Mouse (Mus musculus) embryonic facial prominence, embryonic 10.5 days (tissue): ENCODE results near the gene Atg4d. TPM values are rescaled to one million over a fixed set of nuclear protein-coding genes. Genes with fewer than 3 reads are reported as not detected.

Experiments used
- DNase-seq: peaks from one replicate; pipeline ENCODE4 v3.0.0-alpha.2; 2017; ENCODE audit warnings: low spot score
- H3K27ac ChIP-seq: fragments of 300-500 bp; sonication (generic); replicated peaks from 2 replicates; pipeline ENCODE4 v1.5.1; 2016; ENCODE audit warnings: mild to moderate bottlenecking
- H3K27me3 ChIP-seq: fragments of 300-500 bp; sonication (generic); replicated peaks from 2 replicates; pipeline ENCODE4 v1.6.1; 2016; ENCODE audit warnings: low read depth, mild to moderate bottlenecking; ENCODE audit not compliant: poor library complexity, severe bottlenecking
- H3K36me3 ChIP-seq: fragments of 300-500 bp; sonication (generic); replicated peaks from 2 replicates; pipeline ENCODE4 v1.6.1; 2016; ENCODE audit warnings: mild to moderate bottlenecking, moderate library complexity
- H3K4me1 ChIP-seq: fragments of 300-500 bp; sonication (generic); 2 replicates; pipeline ENCODE4 v1.6.1; 2016
- H3K4me3 ChIP-seq: fragments of 300-500 bp; sonication (generic); 2 replicates; pipeline ENCODE4 v1.5.1; 2016; ENCODE audit warnings: mild to moderate bottlenecking, moderate library complexity
- H3K9me3 ChIP-seq: fragments of 300-500 bp; sonication (generic); 2 replicates; pipeline ENCODE4 v1.6.1; 2016; ENCODE audit warnings: mild to moderate bottlenecking
- WGBS: fragments of 180-500 bp; shearing (Covaris S2); methylation state at CpG from one replicate; pipeline ENCODE4 v1.1.7; 2016; 5-methylcytosine and 5-hydroxymethylcytosine counted together
- polyA plus RNA-seq: library from polyadenylated mRNA; unstranded; fragments of >200 nt; fragmentation: Nextera tagmentation; extraction: Ambion mirVana; gene quantifications from 2 replicates; pipeline ENCODE4 v1.2.1, GENCODE M21; 2016

Atg4d gene
- polyA plus RNA-seq, 1 experiment from 2014 or later: 37.8 TPM

DNA sequence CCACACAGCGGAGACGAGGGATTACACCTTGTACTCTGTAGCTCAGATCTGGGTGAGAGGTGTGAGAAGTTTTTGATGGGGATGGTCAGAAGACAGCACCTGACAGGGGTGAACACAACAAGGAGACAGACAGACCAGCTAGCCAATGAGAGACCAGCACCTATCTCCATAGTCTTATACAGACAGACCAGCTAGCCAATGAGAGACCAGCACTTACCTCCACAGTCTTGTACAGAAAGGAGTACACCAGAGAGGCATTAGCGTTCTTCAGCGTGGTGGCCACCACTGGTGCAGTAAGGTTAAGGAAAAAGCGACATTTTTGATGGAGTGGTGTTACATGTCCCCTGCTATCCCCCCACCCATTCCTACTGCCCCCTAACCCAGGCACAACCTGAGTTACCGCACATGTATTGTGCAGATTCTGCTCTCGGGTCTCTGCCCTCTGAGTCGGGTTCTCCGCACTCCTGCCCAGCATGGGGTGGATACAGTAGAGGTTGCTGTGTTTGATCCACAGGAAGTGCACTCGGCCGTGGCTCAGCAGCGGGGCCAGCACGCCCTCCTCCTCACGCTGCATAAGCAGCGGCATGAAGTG is 44.2 kb downstream of the Atg4d start:
- WGBS: 77% methylated on average over 15 of the region's 15 CpGs

DNA sequence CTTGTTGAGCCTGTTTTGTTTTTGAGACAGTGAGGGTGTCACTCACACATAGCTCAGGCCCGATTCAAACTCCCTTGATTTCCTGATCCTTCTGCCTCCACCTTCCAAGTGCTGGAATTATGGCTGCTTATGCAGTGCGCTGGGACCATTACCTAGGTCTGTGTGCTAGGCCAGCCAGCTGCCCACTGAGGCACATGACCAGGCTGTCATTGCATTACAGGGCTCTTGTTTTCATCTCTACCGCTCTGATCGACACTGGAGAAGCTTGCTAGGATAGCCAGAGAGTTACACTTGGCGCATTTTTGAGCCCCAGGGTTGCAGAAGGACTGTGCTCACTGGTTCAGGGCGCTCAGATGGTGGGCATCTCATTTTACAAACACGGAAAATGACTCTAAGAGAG is 46.6 kb downstream of the Atg4d start:
- Histone ChIP-seq H3K27me3 (peaks cover 25% of the 10 kb centered on the region), H3K36me3 (no peaks in the 10 kb centered on the region), H3K9me3 (no peaks in the 10 kb centered on the region), H3K4me1 (peaks cover 8% of the 10 kb centered on the region; the same call in 1 of the 2 replicates), H3K4me3 (peak overlapping the region; percentile 53), H3K27ac (no peak overlapping the region)
- 22% methylated on average over 7 of the region's 7 CpGs for WGBS
- no peak for DNase-seq

More for the DNA sequence above, 44.2 kb downstream of the Atg4d start:
- H3K4me3 ChIP-seq: no peak overlapping the region
- no peak for DNase-seq
- peaks cover 5% of the 10 kb centered on the region; the same call in 1 of the 2 replicates for H3K4me1 ChIP-seq
- H3K27ac ChIP-seq: no peak overlapping the region
- H3K9me3 ChIP-seq: no peaks in the 10 kb centered on the region
- H3K27me3 ChIP-seq: peaks cover 25% of the 10 kb centered on the region
- H3K36me3 ChIP-seq: no peaks in the 10 kb centered on the region

- H3K4me1 ChIP-seq: peaks cover 8% of the 10 kb centered on the region; the same call in 1 of the 2 replicates
- DNase-seq: peak; percentile 63
- 8% methylated on average over 35 of the region's 35 CpGs for WGBS
- no peak within 1 kb of the TSS for H3K27ac ChIP-seq
- H3K36me3 ChIP-seq: no peaks in the 10 kb centered on the region
- peak within 1 kb of the TSS; percentile 53 for H3K4me3 ChIP-seq
- peaks cover 25% of the 10 kb centered on the region for H3K27me3 ChIP-seq
- no peaks in the 10 kb centered on the region for H3K9me3 ChIP-seq
These were observed 47.0 kb downstream of the Atg4d start, which contains the start of gene Ap1m2 for GRCm38 (mm10) chr9:21312134-21312533. Ap1m2 (minus strand) TSS chr9:21312337.

- H3K9me3 ChIP-seq: no peaks in the 10 kb centered on the region
- 9% methylated on average over 11 of the region's 11 CpGs for WGBS
- no peaks in the 10 kb centered on the region for H3K36me3 ChIP-seq
- no peak overlapping the region for H3K27ac ChIP-seq
- H3K27me3 ChIP-seq: peaks cover 25% of the 10 kb centered on the region
- H3K4me1 ChIP-seq: peaks cover 8% of the 10 kb centered on the region; the same call in 1 of the 2 replicates
- H3K4me3 ChIP-seq: no peak overlapping the region
- peak; percentile 91 for DNase-seq
These were observed 48.3 kb downstream of the Atg4d start for GRCm38 (mm10) chr9:21313394-21313793.

DNA sequence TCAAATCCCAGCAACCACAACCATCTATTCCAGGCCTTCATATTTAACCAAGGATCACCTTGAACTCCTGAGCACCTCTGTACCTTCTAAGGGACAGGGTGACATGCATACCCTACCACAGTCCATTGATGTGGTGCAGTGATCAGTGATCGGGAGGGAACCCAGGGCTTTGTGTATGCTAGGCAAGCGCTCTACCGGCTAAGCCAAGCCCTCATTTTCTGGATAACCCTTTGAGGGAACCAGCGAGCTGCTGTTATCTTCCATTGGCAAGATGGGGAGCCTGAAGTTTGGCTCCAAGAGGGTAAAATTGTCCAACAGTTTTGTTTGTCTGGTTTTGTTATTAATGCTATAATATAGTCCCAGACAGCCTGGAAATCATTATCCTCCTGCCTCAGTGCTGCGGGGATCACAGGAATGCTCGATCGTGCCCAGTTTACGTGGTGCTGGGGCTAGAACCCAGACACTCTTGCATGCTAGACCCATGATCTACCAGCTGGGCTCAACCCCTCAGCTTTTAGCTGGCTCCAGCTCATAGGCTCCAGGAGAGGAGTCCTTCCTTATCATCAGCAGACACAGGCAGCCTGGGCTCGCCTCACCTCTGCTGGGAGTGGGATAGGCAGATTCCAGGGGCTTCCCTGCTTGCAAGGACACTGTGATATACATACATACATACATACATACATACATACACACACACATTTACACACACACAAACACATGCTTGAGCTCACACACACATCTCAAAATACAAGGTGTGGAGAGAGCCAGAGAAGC is 49.5 kb downstream of the Atg4d start:
- no peaks in the 10 kb centered on the region for H3K36me3 ChIP-seq
- no peaks in the 10 kb centered on the region for H3K9me3 ChIP-seq
- WGBS: 93% methylated on average over 9 of the region's 9 CpGs
- no peak overlapping the region for H3K27ac ChIP-seq
- H3K4me3 ChIP-seq: no peak overlapping the region
- H3K27me3 ChIP-seq: peaks cover 25% of the 10 kb centered on the region
- no peak for DNase-seq
- peaks cover 8% of the 10 kb centered on the region; the same call in 1 of the 2 replicates for H3K4me1 ChIP-seq

GRCm38 (mm10) chr9:21315421-21315820 is 50.3 kb downstream of the Atg4d start:
- H3K27ac ChIP-seq: no peak overlapping the region
- H3K4me3 ChIP-seq: no peak overlapping the region
- 57% methylated on average over 5 of the region's 5 CpGs for WGBS
- H3K36me3 ChIP-seq: no peaks in the 10 kb centered on the region
- peaks cover 12% of the 10 kb centered on the region; the same call in 1 of the 2 replicates for H3K4me1 ChIP-seq
- H3K9me3 ChIP-seq: no peaks in the 10 kb centered on the region
- no peak for DNase-seq
- peaks cover 24% of the 10 kb centered on the region for H3K27me3 ChIP-seq

DNA sequence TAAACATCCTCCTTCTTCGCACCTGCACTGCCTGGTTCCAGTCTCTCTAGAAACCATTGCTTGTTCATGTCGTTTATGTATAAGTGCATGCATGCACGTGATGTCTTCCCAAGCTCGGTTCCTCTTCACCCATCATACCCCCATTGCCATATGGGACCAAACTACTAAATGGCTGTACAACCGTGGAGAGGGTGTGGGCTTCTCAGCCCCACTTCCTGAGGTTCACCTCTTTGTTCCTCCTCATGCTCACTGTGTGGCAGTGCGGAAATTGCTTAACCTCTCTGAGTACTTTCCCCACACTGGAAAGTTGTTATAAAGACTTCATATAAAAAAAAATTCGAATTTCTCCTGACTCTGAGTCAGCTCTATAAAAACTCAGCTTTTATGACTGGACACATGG is 51.6 kb downstream of the Atg4d start:
- no peak overlapping the region for H3K27ac ChIP-seq
- WGBS: 76% methylated on average over 7 of the region's 7 CpGs
- DNase-seq: no peak
- H3K4me1 ChIP-seq: peaks cover 24% of the 10 kb centered on the region
- no peaks in the 10 kb centered on the region for H3K36me3 ChIP-seq
- H3K9me3 ChIP-seq: no peaks in the 10 kb centered on the region
- H3K4me3 ChIP-seq: no peak overlapping the region
- peaks cover 13% of the 10 kb centered on the region for H3K27me3 ChIP-seq

DNA sequence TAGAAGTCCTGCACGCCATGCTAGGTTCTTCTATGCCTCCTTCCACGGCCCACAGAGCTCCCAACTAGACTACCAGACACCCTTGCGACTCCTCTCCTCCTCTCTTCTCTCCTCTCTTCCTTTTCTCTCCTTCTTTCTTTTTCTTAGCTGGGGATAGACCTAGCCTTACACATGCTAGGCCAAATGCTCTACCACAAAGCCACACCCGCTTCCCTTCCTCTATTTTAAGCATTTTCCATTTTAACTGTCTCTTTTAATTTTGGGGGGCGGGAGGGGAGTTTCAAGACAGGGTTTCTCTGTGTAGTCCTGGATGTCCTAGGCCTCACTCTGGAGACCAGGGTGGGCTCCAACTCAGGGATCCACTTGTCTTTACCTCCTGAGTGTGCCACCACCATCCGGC is 53.7 kb downstream of the Atg4d start:
- Histone ChIP-seq H3K36me3 (no peaks in the 10 kb centered on the region), H3K27ac (no peak overlapping the region), H3K4me1 (peaks cover 27% of the 10 kb centered on the region), H3K4me3 (no peak overlapping the region), H3K27me3 (no peaks in the 10 kb centered on the region), H3K9me3 (no peaks in the 10 kb centered on the region)
- WGBS: 90% methylated on average over 6 of the region's 6 CpGs
- DNase-seq: no peak

- H3K4me3 ChIP-seq: no peak overlapping the region
- no peak overlapping the region for H3K27ac ChIP-seq
- H3K9me3 ChIP-seq: no peaks in the 10 kb centered on the region
- no peak for DNase-seq
- peaks cover 27% of the 10 kb centered on the region for H3K4me1 ChIP-seq
- no peaks in the 10 kb centered on the region for H3K27me3 ChIP-seq
- peaks cover 5% of the 10 kb centered on the region for H3K36me3 ChIP-seq
- WGBS: 92% methylated on average over 4 of the region's 4 CpGs
These were observed 54.4 kb downstream of the Atg4d start for GRCm38 (mm10) chr9:21319503-21319902.

DNA sequence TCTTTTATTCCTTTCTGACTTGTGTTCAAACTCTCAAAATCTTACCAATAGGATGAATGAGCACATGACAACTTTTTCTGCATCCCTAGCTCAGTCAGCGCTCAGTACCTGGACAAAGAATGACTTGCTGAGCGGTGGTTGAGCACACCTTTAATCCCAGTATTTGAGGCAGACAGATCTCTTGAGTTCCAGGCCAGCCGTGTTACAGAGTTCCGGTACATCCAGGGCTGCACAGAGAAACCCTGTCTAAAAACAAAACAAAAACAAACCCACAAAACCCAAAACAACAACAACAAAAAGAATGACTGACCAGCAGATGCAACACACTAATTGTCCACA is 55.2 kb downstream of the Atg4d start:
- no peaks in the 10 kb centered on the region for H3K9me3 ChIP-seq
- peaks cover 27% of the 10 kb centered on the region for H3K4me1 ChIP-seq
- peak overlapping the region; percentile 88 for H3K27ac ChIP-seq
- H3K27me3 ChIP-seq: no peaks in the 10 kb centered on the region
- 23% methylated on average over 4 of the region's 4 CpGs for WGBS
- DNase-seq: no peak
- H3K4me3 ChIP-seq: peak overlapping the region; percentile 89
- peaks cover 12% of the 10 kb centered on the region for H3K36me3 ChIP-seq

DNA sequence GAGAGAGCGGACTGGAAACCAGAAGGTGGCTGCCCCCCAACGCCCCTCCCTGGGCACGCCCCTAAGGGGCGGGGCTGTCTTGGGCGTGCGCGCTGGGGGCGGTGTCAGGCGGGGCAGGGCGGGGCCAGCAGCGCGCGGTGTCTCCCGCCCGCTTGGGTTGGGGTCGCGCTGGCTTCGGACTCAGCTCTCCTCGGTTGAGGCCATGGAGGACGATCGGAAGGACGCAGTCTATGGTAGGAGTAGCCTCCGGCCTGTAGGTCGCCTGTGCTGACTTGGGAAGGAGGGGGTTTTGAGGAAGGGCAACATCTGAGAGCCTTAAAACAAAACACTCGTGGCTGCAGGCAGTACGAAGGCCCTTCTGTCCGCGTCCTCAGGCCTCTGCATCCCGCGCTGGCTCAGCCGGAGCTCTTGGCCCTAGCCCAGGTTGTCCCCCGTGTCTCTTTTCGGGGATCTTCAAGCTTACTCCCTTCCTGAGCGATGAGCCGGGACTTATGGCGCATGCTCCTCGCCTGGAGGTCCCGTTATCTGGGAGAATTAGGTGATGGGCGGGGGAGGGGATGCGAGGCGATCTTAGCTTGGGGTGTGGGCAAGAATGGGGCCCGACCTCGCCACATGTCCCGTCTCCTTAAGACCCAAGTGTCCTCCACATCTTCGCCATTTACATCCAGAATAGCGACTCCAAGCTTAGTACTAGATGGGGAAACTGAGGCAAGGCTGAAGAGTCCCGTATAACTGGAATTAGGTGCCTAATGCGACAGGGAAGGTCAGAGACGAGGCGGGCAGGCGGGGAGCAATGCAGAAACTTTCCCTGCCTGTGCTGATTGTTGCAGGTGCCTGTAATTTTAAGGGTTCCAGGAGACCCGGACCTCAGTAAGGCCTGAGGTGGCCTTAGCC is 55.8 kb downstream of the Atg4d start, which contains the start of gene Slc44a2:
Gene Slc44a2 (plus strand): TSS at position 80 of the 894 bp plus-strand sequence.
- Histone ChIP-seq H3K36me3 (peaks cover 18% of the 10 kb centered on the region), H3K9me3 (no peaks in the 10 kb centered on the region), H3K27ac (peak within 1 kb of the TSS; percentile 88), H3K4me1 (peaks cover 24% of the 10 kb centered on the region), H3K27me3 (no peaks in the 10 kb centered on the region), H3K4me3 (peak within 1 kb of the TSS; percentile 89)
- DNase-seq: peak; percentile 94
- under 1% methylated on average over 52 of the region's 52 CpGs for WGBS

GRCm38 (mm10) chr9:21321513-21321835 is 56.4 kb downstream of the Atg4d start:
- H3K9me3 ChIP-seq: no peaks in the 10 kb centered on the region
- no peaks in the 10 kb centered on the region for H3K27me3 ChIP-seq
- DNase-seq: peak; percentile 23
- WGBS: 15% methylated on average over 6 of the region's 6 CpGs
- H3K36me3 ChIP-seq: peaks cover 22% of the 10 kb centered on the region
- peak overlapping the region; percentile 88 for H3K27ac ChIP-seq
- peak overlapping the region; percentile 89 for H3K4me3 ChIP-seq
- H3K4me1 ChIP-seq: peaks cover 24% of the 10 kb centered on the region
